Mouse (Mus musculus): ENCODE results near the gene Gdpgp1.

DNA sequence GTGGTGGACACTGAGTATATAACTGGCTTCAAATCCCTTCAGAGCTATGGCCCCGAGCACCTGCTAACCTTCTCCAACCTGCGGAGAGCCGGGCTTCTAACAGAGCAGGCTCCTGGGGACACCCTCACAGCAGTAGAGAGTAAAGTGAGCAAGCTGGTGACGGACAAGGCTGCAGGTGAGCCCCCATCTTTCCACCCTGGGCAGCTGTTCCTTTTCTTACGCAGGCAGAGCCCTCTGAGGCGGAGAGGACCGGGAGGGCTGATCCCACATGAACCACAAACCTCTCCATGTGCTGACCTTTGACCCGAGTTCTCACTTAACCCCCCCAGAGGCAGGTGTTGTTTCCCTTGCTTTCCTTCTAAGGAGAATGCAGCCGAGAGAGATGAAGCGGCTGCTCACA lies 55.1 kb downstream of the Gdpgp1 start:
- TF ChIP-seq CTCF (IDR thresholded peaks at IDR 0.05; ENCODE audit: borderline replicate concordance, insufficient read depth, low read depth, low read length), result no peak
- TF ChIP-seq POLR2A (IDR thresholded peaks at IDR 0.05; ENCODE audit: borderline replicate concordance, insufficient read depth, low read length), result no peak
